Mouse (Mus musculus) heart, postnatal 0 days (tissue): Measurements from ENCODE around the gene Gas2l2. TPM values are rescaled to one million over a fixed set of nuclear protein-coding genes. Genes with fewer than 3 reads are reported as not detected.

Experiments
- ATAC-seq: fragments of 200-750 bp; cut with Nextera tagmentation; 2 replicates; pipeline ENCODE4 v1.8.0; 2017; ENCODE audit warnings: low read depth, moderate number of reproducible peaks, moderate library complexity; ENCODE audit not compliant: insufficient read depth
- DNase-seq: peaks from one replicate; pipeline ENCODE4 v3.0.0-alpha.2; 2016; ENCODE audit warnings: low spot score
- H3K27ac ChIP-seq: fragments of 300-500 bp; sonication (generic); 2 replicates; pipeline ENCODE4 v1.5.1; 2014; ENCODE audit warnings: low read depth, mild to moderate bottlenecking
- H3K27me3 ChIP-seq: fragments of 300-500 bp; sonication (generic); 2 replicates; pipeline ENCODE4 v1.6.1; 2014; ENCODE audit warnings: low read length, mixed read lengths; ENCODE audit not compliant: control insufficient read depth, insufficient read depth
- H3K36me3 ChIP-seq: fragments of 300-500 bp; sonication (generic); replicated peaks from 2 replicates; pipeline ENCODE4 v1.6.1; 2014; ENCODE audit warnings: low read length, mixed read lengths; ENCODE audit not compliant: control insufficient read depth, insufficient read depth
- H3K4me1 ChIP-seq: fragments of 300-500 bp; sonication (generic); 2 replicates; pipeline ENCODE4 v1.6.1; 2014; ENCODE audit warnings: antibody characterized with exemption; ENCODE audit not compliant: control insufficient read depth, insufficient read depth
- H3K4me2 ChIP-seq: fragments of 300-500 bp; sonication (generic); 2 replicates; pipeline ENCODE4 v1.6.1; 2014; ENCODE audit warnings: low read depth, mild to moderate bottlenecking, low read length, moderate library complexity
- H3K4me3 ChIP-seq: fragments of 300-500 bp; sonication (generic); 2 replicates; pipeline ENCODE4 v1.5.1; 2014; ENCODE audit warnings: low read depth, low read length
- H3K9ac ChIP-seq: fragments of 300-500 bp; sonication (generic); replicated peaks from 2 replicates; pipeline ENCODE4 v1.6.1; 2014; ENCODE audit warnings: low read depth, low read length, mixed read lengths
- H3K9me3 ChIP-seq: fragments of 300-500 bp; sonication (generic); replicated peaks from 2 replicates; pipeline ENCODE4 v1.6.1; 2016; ENCODE audit warnings: low read length; ENCODE audit not compliant: control insufficient read depth
- CTCF ChIP-seq: IDR thresholded peaks from 2 replicates; pipeline ENCODE4 v1.5.1; 2016; ENCODE audit warnings: antibody characterized with exemption, control low read depth, low read depth
- EP300 ChIP-seq: IDR thresholded peaks from 2 replicates; pipeline ENCODE4 v1.6.1; 2016; ENCODE audit warnings: antibody characterized with exemption, low read depth
- WGBS: fragments of 180-500 bp; shearing (Covaris S2); extraction: QIAGEN DNeasy Blood & Tissue Kit; methylation state at CpG from one replicate; pipeline ENCODE4 v1.1.7; 2014; 5-methylcytosine and 5-hydroxymethylcytosine counted together
- polyA plus RNA-seq: library from polyadenylated mRNA; unstranded; fragments of >200 nt; fragmentation: Nextera tagmentation; extraction: Ambion mirVana; gene quantifications from 2 replicates; pipeline ENCODE4 v1.2.1, GENCODE M21; 2015
- total RNA-seq: library from RNA; depleted of rRNA; stranded (reverse); fragments of >200 nt; gene quantifications from 2 replicates; pipeline ENCODE4 v1.2.3, GENCODE M21; 2014; ENCODE audit warnings: low replicate concordance; rRNA removed

Gene Gas2l2
- total and polyA plus RNA-seq, 2 experiments from 2014 or later, result not detected

- Histone ChIP-seq H3K27me3 (no peaks in the 10 kb centered on the region), H3K36me3 (peaks cover 35% of the 10 kb centered on the region), H3K4me3 (no peak overlapping the region), H3K9ac (no peak overlapping the region), H3K9me3 (no peaks in the 10 kb centered on the region), H3K4me1 (peaks cover 11% of the 10 kb centered on the region), H3K4me2 (peak overlapping the region; percentile 33), H3K27ac (peak overlapping the region; percentile 87)
- peak; percentile 90 for ATAC-seq
- DNase-seq, result peak; percentile 91
- 28% methylated on average over 4 of the region's 4 CpGs for WGBS
- TF ChIP-seq CTCF (no peak), EP300 (peak; percentile 63; the same call in 1 of the 2 replicates)
Measured at GRCm38 (mm10) chr11:83393062-83393461, 36.2 kb downstream of the Gas2l2 start.

GRCm38 (mm10) chr11:83383532-83383887 is 45.7 kb downstream of the Gas2l2 start:
- Histone ChIP-seq H3K9me3 (no peaks in the 10 kb centered on the region), H3K4me3 (no peak overlapping the region), H3K4me1 (no peaks in the 10 kb centered on the region), H3K9ac (no peak overlapping the region), H3K27me3 (no peaks in the 10 kb centered on the region), H3K36me3 (peaks cover 12% of the 10 kb centered on the region; the same call in 1 of the 2 replicates), H3K27ac (no peak overlapping the region), H3K4me2 (no peak overlapping the region)
- no peak for DNase-seq
- no peak for ATAC-seq
- WGBS, result 84% methylated on average over 1 of the region's 1 CpGs
- TF ChIP-seq EP300 (no peak), CTCF (no peak)

GRCm38 (mm10) chr11:83382876-83383531 is 46.3 kb downstream of the Gas2l2 start:
- no peak overlapping the region for H3K9ac ChIP-seq
- WGBS, result 80% methylated on average over 9 of the region's 9 CpGs
- TF ChIP-seq CTCF (no peak), EP300 (no peak)

GRCm38 (mm10) chr11:83379745-83380341 is 49.4 kb downstream of the Gas2l2 start:
- Histone ChIP-seq H3K9ac (no peak overlapping the region), H3K4me1 (no peaks in the 10 kb centered on the region), H3K9me3 (no peaks in the 10 kb centered on the region), H3K4me2 (no peak overlapping the region), H3K36me3 (peaks cover 36% of the 10 kb centered on the region), H3K27me3 (no peaks in the 10 kb centered on the region), H3K27ac (no peak overlapping the region), H3K4me3 (no peak overlapping the region)
- DNase-seq (no peak), ATAC-seq (peak; percentile 33)
- 49% methylated on average over 7 of the region's 7 CpGs for WGBS
- no peak for TF ChIP-seq EP300
- TF ChIP-seq CTCF, result no peak

More at GRCm38 (mm10) chr11:83382876-83383531, 46.3 kb downstream of the Gas2l2 start:
- H3K36me3 ChIP-seq, result peaks cover 12% of the 10 kb centered on the region; the same call in 1 of the 2 replicates
- no peaks in the 10 kb centered on the region for H3K9me3 ChIP-seq
- no peaks in the 10 kb centered on the region for H3K27me3 ChIP-seq
- no peaks in the 10 kb centered on the region for H3K4me1 ChIP-seq
- DNase-seq (no peak), ATAC-seq (no peak)
- no peak overlapping the region for H3K4me3 ChIP-seq
- H3K27ac ChIP-seq, result no peak overlapping the region
- no peak overlapping the region for H3K4me2 ChIP-seq

Other genes starting within 250 kb of the Gas2l2 start
- 2.4 and 2.6 TPM in 2 replicates for gene Slfn3, start 238.1 kb downstream of the Gas2l2 start, total RNA-seq
- 0.98 and 1.1 TPM in 2 replicates for gene Slfn3, start 238.1 kb downstream of the Gas2l2 start, polyA plus RNA-seq
- not detected in 2 replicates for gene Slfn14, start 142.7 kb downstream of the Gas2l2 start, total RNA-seq
- gene Slfn14, start 142.7 kb downstream of the Gas2l2 start, polyA plus RNA-seq, result 0.10 and 0.16 TPM in 2 replicates
- gene Ap2b1, start 130.4 kb downstream of the Gas2l2 start, total RNA-seq, result 51.6 and 52.0 TPM in 2 replicates
- gene Ap2b1, start 130.4 kb downstream of the Gas2l2 start, polyA plus RNA-seq, result 20.1 TPM in 2 replicates
- gene Pex12, start 126.9 kb downstream of the Gas2l2 start, total RNA-seq, result 2.6 and 3.6 TPM in 2 replicates
- gene Pex12, start 126.9 kb downstream of the Gas2l2 start, polyA plus RNA-seq, result 8.3 and 9.3 TPM in 2 replicates
- gene Rasl10b, start 20.3 kb downstream of the Gas2l2 start, total RNA-seq, result 31.1 and 45.3 TPM in 2 replicates
- gene Rasl10b, start 20.3 kb downstream of the Gas2l2 start, polyA plus RNA-seq, result 7.9 and 9.2 TPM in 2 replicates
- gene 1700020L24Rik, start 8.2 kb upstream of the Gas2l2 start, total RNA-seq, result 4.2 TPM in 1 of 2 replicates, not detected in the other
- gene 1700020L24Rik, start 8.2 kb upstream of the Gas2l2 start, polyA plus RNA-seq, result 0.81 and 1.1 TPM in 2 replicates
- gene Mmp28, start 33.6 kb upstream of the Gas2l2 start, total RNA-seq, result 7.8 and 24.7 TPM in 2 replicates
- 3.7 and 4.3 TPM in 2 replicates for gene Mmp28, start 33.6 kb upstream of the Gas2l2 start, polyA plus RNA-seq
- gene Taf15, start 43.6 kb upstream of the Gas2l2 start, total RNA-seq, result 1.6 and 6.0 TPM in 2 replicates
- gene Taf15, start 43.6 kb upstream of the Gas2l2 start, polyA plus RNA-seq, result 4.2 and 4.7 TPM in 2 replicates
- not detected in 2 replicates for gene Heatr9, start 92.7 kb upstream of the Gas2l2 start, total RNA-seq
- gene Heatr9, start 92.7 kb upstream of the Gas2l2 start, polyA plus RNA-seq, result not detected in 2 replicates
- not detected in 2 replicates for gene Ccl5, start 101.1 kb upstream of the Gas2l2 start, total RNA-seq
- gene Ccl5, start 101.1 kb upstream of the Gas2l2 start, polyA plus RNA-seq, result 0.31 and 0.65 TPM in 2 replicates
- 3.5 and 8.6 TPM in 2 replicates for gene Ccl9, start 149.2 kb upstream of the Gas2l2 start, total RNA-seq
- 2.2 and 3.6 TPM in 2 replicates for gene Ccl9, start 149.2 kb upstream of the Gas2l2 start, polyA plus RNA-seq
- 2.2 TPM in 1 of 2 replicates, not detected in the other for gene Ccl6, start 163.6 kb upstream of the Gas2l2 start, total RNA-seq
- 5.1 and 5.5 TPM in 2 replicates for gene Ccl6, start 163.6 kb upstream of the Gas2l2 start, polyA plus RNA-seq
- gene Rpl9-ps1, start 216.2 kb upstream of the Gas2l2 start, total RNA-seq, result not detected in 2 replicates
- not detected in 2 replicates for gene Rpl9-ps1, start 216.2 kb upstream of the Gas2l2 start, polyA plus RNA-seq
- 0.73 TPM in 1 of 2 replicates, not detected in the other for gene Ccl3, start 219.9 kb upstream of the Gas2l2 start, total RNA-seq
- gene Ccl3, start 219.9 kb upstream of the Gas2l2 start, polyA plus RNA-seq, result 0.31 and 0.52 TPM in 2 replicates
- gene Ccl4, start 233.1 kb upstream of the Gas2l2 start, total RNA-seq, result not detected in 2 replicates
- 0.98 and 1.7 TPM in 2 replicates for gene Ccl4, start 233.1 kb upstream of the Gas2l2 start, polyA plus RNA-seq